Mouse (Mus musculus) Patski (cell line): ENCODE data around the gene Bzw2. TPM values are rescaled to one million over a fixed set of nuclear protein-coding genes. Genes with fewer than 3 reads are reported as not detected.
"Not testable (repeated sequence)": the region's sequence is repeated elsewhere in the genome, so short reads cannot be mapped to it uniquely, and the experiment has no call there.

Experiments
- ATAC-seq: fragments of 100-300 bp; one replicate; pipeline ENCODE4 v1.8.0; 2021
- CTCF ChIA-PET: fragments of 350-600 bp; sonication (Branson Sonifier 250); formaldehyde crosslinking; loops from one replicate; lab custom pipeline; 2022; ENCODE audit warnings: inconsistent platforms; lab: Charles Lee
- POLR2A ChIA-PET: fragments of 350-600 bp; sonication (Branson Sonifier 250); formaldehyde crosslinking; loops from one replicate; lab custom pipeline; 2022; ENCODE audit warnings: antibody characterized with exemption, inconsistent platforms; lab: Charles Lee
- DNase-seq: peaks from one replicate; pipeline ENCODE4 v3.0.0-alpha.2; 2011; ENCODE audit warnings: low read depth, low spot score
- H3K27me3 ChIP-seq: fragments of 371-371 bp; one replicate; pipeline ENCODE4 v1.5.1; 2021
- CTCF ChIP-seq: fragments of 100-300 bp; IDR thresholded peaks from one replicate; pipeline ENCODE4 v1.5.1; 2021
- in situ Hi-C: fragments of 300-500 bp; cut with MboI; formaldehyde crosslinking; loops from 3 replicates; pipeline ENCODE4 v1.11.1; 2018; ENCODE audit warnings: low pct_unique_long_range_greater_than_20kb, mixed read lengths
- polyA plus RNA-seq: library from polyadenylated mRNA; unstranded; gene quantifications from one replicate; pipeline ENCODE4 v1.2.3, GENCODE M21; 2021

The Bzw2 gene
- 52.3 TPM for polyA plus RNA-seq

GRCm38 (mm10) chr12:36157638-36158308, at the start of gene Bzw2:
Gene Bzw2, minus strand, starts transcription at chr12:36158080.
- ATAC-seq (peak; percentile 67), DNase-seq (peak; percentile 49)
- ChIA-PET CTCF (interaction anchor here (1.0 kb wide), 1 partner anchor 31 kb away, joined by 3 read pairs; no protein-coding TSS in a partner anchor), POLR2A (interaction anchor here (1.4 kb wide), 1 partner anchor 18 kb away, joined by 3 read pairs; no protein-coding TSS in a partner anchor)
- H3K27me3 ChIP-seq, result no peaks in the 10 kb centered on the region
- in situ Hi-C loops, result no loop called here
- TF ChIP-seq CTCF, result no peak

DNA sequence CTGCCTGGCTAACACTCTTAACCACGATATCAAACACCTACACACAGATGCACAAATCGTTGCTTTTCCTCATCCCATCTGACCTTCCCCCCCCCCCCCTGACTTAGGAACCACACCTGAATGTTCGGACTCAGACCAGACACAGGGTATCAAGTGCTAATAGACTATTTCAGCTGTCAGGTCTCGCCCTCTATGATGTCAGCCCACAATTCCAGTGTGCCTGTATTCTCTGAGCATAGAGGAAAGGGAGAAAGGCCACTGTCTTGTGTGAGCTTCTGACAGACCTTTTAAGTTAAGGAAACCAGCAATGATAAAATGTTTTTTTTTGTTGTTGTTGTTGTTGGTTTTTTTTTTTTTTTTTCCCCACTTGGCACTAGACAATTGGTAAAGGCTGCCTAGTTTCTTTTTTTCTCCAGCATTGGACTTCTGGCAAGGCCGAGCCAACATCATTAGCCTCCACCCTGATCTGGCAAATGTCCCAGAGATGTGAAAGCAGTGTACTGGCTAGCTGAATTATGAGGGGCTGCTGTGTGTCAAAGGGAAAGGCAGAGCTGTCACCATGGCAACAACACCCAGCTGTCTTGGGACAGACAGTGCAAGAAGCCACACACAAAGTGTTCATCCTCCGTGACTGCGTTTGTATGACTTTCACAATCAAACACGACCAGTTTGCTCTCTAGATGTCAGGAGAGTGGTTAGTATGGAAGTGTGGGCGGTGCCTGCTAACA, 49.4 kb upstream of the Bzw2 start:
- ATAC-seq, result peak; percentile 51
- ChIA-PET CTCF (no interaction called here), POLR2A (interaction anchor here (0.7 kb wide), 1 partner anchor 52 kb away, joined by 5 read pairs; no protein-coding TSS in a partner anchor)
- peaks cover 3% of the 10 kb centered on the region for H3K27me3 ChIP-seq
- TF ChIP-seq CTCF, result no peak
- DNase-seq, result peak; percentile 47
- in situ Hi-C loops, result loop anchor here (25.0 kb wide), 1 partner anchor 1230 kb away; no protein-coding TSS in a partner anchor

- H3K27me3 ChIP-seq, ATAC-seq, CTCF ChIA-PET, POLR2A ChIA-PET, DNase-seq: not testable (repeated sequence)
- in situ Hi-C loops, result loop anchor here (25.0 kb wide), 1 partner anchor 1232 kb away; no protein-coding TSS in a partner anchor
Observed at GRCm38 (mm10) chr12:36205579-36206119, 47.8 kb upstream of the Bzw2 start.

GRCm38 (mm10) chr12:36194976-36195375, 37.1 kb upstream of the Bzw2 start:
- in situ Hi-C loops, result no loop called here
- ATAC-seq, result no peak
- H3K27me3 ChIP-seq, result no peaks in the 10 kb centered on the region
- no peak for DNase-seq
- POLR2A ChIA-PET, result no interaction called here
- TF ChIP-seq CTCF, result no peak
- CTCF ChIA-PET, result no interaction called here

DNA sequence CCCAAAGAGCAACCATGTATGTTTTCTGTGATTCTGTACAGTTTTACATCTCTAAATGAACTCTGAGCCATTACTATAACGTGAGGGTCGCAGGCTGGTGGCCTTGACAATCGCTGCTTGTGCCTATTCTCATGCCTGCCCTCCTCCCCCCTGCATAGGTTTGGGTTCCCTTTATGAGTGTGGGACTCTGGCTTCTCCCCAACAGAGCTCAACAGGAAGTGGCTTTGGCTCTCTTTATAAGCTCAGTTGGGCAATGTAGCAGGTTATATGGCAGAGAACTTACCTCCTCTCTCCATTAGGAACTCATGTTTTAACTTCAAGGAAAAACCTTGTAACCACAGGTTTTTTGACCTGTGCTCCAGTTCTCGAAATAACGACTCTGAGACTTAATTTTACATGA, 32.5 kb upstream of the Bzw2 start:
- TF ChIP-seq CTCF, result no peak
- ChIA-PET CTCF (interaction anchor here (1.4 kb wide), 1 partner anchor 24 kb away, joined by 4 read pairs; no protein-coding TSS in a partner anchor), POLR2A (no interaction called here)
- in situ Hi-C loops, result no loop called here
- H3K27me3 ChIP-seq, result no peaks in the 10 kb centered on the region
- DNase-seq, result no peak
- ATAC-seq, result no peak

GRCm38 (mm10) chr12:36189610-36190009, 31.7 kb upstream of the Bzw2 start:
- POLR2A ChIA-PET, result no interaction called here
- no peaks in the 10 kb centered on the region for H3K27me3 ChIP-seq
- CTCF ChIA-PET, result interaction anchor here (1.4 to 1.6 kb wide), 2 partner anchors 25 to 31 kb away, joined by 3 to 4 read pairs; partner anchors contain the start of gene Bzw2
- DNase-seq (no peak), ATAC-seq (no peak)
- in situ Hi-C loops, result no loop called here
- no peak for TF ChIP-seq CTCF

GRCm38 (mm10) chr12:36187081-36187480, 29.2 kb upstream of the Bzw2 start:
- DNase-seq (no peak), ATAC-seq (no peak)
- CTCF ChIA-PET, result no interaction called here

GRCm38 (mm10) chr12:36182570-36182969, 24.7 kb upstream of the Bzw2 start:
- TF ChIP-seq CTCF, result no peak
- ChIA-PET CTCF (no interaction called here), POLR2A (no interaction called here)
- no peak for DNase-seq
- in situ Hi-C loops, result no loop called here
- no peaks in the 10 kb centered on the region for H3K27me3 ChIP-seq
- ATAC-seq, result no peak

More at GRCm38 (mm10) chr12:36187081-36187480, 29.2 kb upstream of the Bzw2 start:
- in situ Hi-C loops, result no loop called here
- no peaks in the 10 kb centered on the region for H3K27me3 ChIP-seq
- no peak for TF ChIP-seq CTCF
- POLR2A ChIA-PET, result no interaction called here

GRCm38 (mm10) chr12:36177227-36177626, 19.3 kb upstream of the Bzw2 start:
- no peak for DNase-seq
- ATAC-seq, result no peak
- TF ChIP-seq CTCF, result no peak
- no peaks in the 10 kb centered on the region for H3K27me3 ChIP-seq
- ChIA-PET POLR2A (no interaction called here), CTCF (no interaction called here)
- in situ Hi-C loops, result no loop called here

GRCm38 (mm10) chr12:36165299-36165698, 7.4 kb upstream of the Bzw2 start:
- in situ Hi-C loops, result no loop called here
- no peaks in the 10 kb centered on the region for H3K27me3 ChIP-seq
- POLR2A ChIA-PET, result no interaction called here
- no peak for ATAC-seq
- DNase-seq, result no peak
- TF ChIP-seq CTCF, result no peak
- CTCF ChIA-PET, result no interaction called here
